Mouse (Mus musculus): Measurements from ENCODE around the gene Col11a1. TPM values are rescaled to one million over a fixed set of nuclear protein-coding genes. Genes with fewer than 3 reads are reported as not detected.

The Col11a1 gene
- total and polyA plus RNA-seq, 3 experiments, result not detected

GRCm38 (mm10) chr3:114107099-114107498 is 76.8 kb downstream of the Col11a1 start:
- H3K36me3 ChIP-seq (ENCODE audit: control insufficient read depth in 1 of 2, insufficient read depth in 2 of 2, low read length in 2 of 2), result no peaks in the 10 kb centered on the region
- TF ChIP-seq RAD21 (IDR thresholded peaks at IDR 0.05; ENCODE audit: low read depth, low read length) (peak; percentile 51), MEF2A (IDR thresholded peaks at IDR 0.05; ENCODE audit: extremely low read depth, insufficient replicate concordance, low read depth, low read length, poor library complexity, severe bottlenecking) (no peak), USF2 (IDR thresholded peaks at IDR 0.05; ENCODE audit: borderline replicate concordance in 1 of 2, insufficient read depth in 1 of 2, low read depth in 1 of 2, low read length in 2 of 2) (no peak), ZC3H11A (IDR thresholded peaks at IDR 0.05; ENCODE audit: low read depth, low read length) (peak; percentile 34; the same call in 1 of the 2 replicates), ZNF384 (IDR thresholded peaks at IDR 0.05; ENCODE audit: low read depth, low read length) (0 out of 2 replicates have a peak, but pooled peaks have one; percentile 31), POLR2AphosphoS5 (IDR thresholded peaks at IDR 0.05; ENCODE audit: borderline replicate concordance, low read depth, low read length) (no peak), CTCF (IDR thresholded peaks at IDR 0.05 in 2 of 3, conservative IDR thresholded peaks at IDR 0.05 in 1 of 3; ENCODE audit: control insufficient read depth in 1 of 3, insufficient read depth in 1 of 3, low read depth in 2 of 3, low read length in 3 of 3, poor library complexity in 1 of 3, severe bottlenecking in 1 of 3) (peak in 1 of 3 experiments; percentile 42; a peak in 2 of 6 replicates), SMC3 (IDR thresholded peaks at IDR 0.05; ENCODE audit: low read depth, low read length) (peak; percentile 48), EP300 (IDR thresholded peaks at IDR 0.05; ENCODE audit: low read depth in 1 of 2, low read length in 2 of 2) (no peak)
- no peaks in the 10 kb centered on the region for H3K79me2 ChIP-seq (ENCODE audit: control insufficient read depth, insufficient read depth, low read length, poor library complexity)
- H3K27ac ChIP-seq (ENCODE audit: control insufficient read depth, low read depth, low read length), result no peak overlapping the region
- no peaks in the 10 kb centered on the region for H3K9me3 ChIP-seq (replicated peaks; ENCODE audit: insufficient read depth, low read length)
- peak; percentile 38 for DNase-seq (ENCODE audit: low read depth, low spot score)
- H3K9ac ChIP-seq (ENCODE audit: control insufficient read depth, low read depth, low read length, poor library complexity, severe bottlenecking), result no peak overlapping the region
- H3K4me1 ChIP-seq (ENCODE audit: control insufficient read depth in 1 of 2, insufficient read depth in 2 of 2, low read length in 2 of 2), result no peaks in the 10 kb centered on the region
- H3K27me3 ChIP-seq (ENCODE audit: control insufficient read depth in 1 of 2, insufficient read depth in 2 of 2, low read length in 2 of 2), result no peaks in the 10 kb centered on the region
- no peak overlapping the region for H3K4me3 ChIP-seq (ENCODE audit: control insufficient read depth in 1 of 2, insufficient read depth in 1 of 2, low read depth in 2 of 2, low read length in 2 of 2)

- Histone ChIP-seq H3K27ac (ENCODE audit: control insufficient read depth, low read depth, low read length) (no peak overlapping the region), H3K27me3 (ENCODE audit: control insufficient read depth in 1 of 2, insufficient read depth in 2 of 2, low read length in 2 of 2) (no peaks in the 10 kb centered on the region), H3K4me3 (ENCODE audit: control insufficient read depth in 1 of 2, insufficient read depth in 1 of 2, low read depth in 2 of 2, low read length in 2 of 2) (no peak overlapping the region), H3K9ac (ENCODE audit: control insufficient read depth, low read depth, low read length, poor library complexity, severe bottlenecking) (no peak overlapping the region), H3K9me3 (replicated peaks; ENCODE audit: insufficient read depth, low read length) (no peaks in the 10 kb centered on the region), H3K4me1 (ENCODE audit: control insufficient read depth in 1 of 2, insufficient read depth in 2 of 2, low read length in 2 of 2) (no peaks in the 10 kb centered on the region), H3K79me2 (ENCODE audit: control insufficient read depth, insufficient read depth, low read length, poor library complexity) (no peaks in the 10 kb centered on the region), H3K36me3 (ENCODE audit: control insufficient read depth in 1 of 2, insufficient read depth in 2 of 2, low read length in 2 of 2) (no peaks in the 10 kb centered on the region)
- peak; percentile 1 for DNase-seq (ENCODE audit: low read depth, low spot score)
- peak; percentile 16 for TF ChIP-seq RAD21 (IDR thresholded peaks at IDR 0.05; ENCODE audit: low read depth, low read length)
- no peak for TF ChIP-seq MYC (IDR thresholded peaks at IDR 0.05; ENCODE audit: low read depth, low read length)
Measured at GRCm38 (mm10) chr3:114147140-114147539, 116.8 kb downstream of the Col11a1 start.

- Histone ChIP-seq H3K4me3 (ENCODE audit: control insufficient read depth in 1 of 2, insufficient read depth in 1 of 2, low read depth in 2 of 2, low read length in 2 of 2) (no peak overlapping the region), H3K79me2 (ENCODE audit: control insufficient read depth, insufficient read depth, low read length, poor library complexity) (no peaks in the 10 kb centered on the region), H3K4me1 (ENCODE audit: control insufficient read depth in 1 of 2, insufficient read depth in 2 of 2, low read length in 2 of 2) (no peaks in the 10 kb centered on the region), H3K27ac (ENCODE audit: control insufficient read depth, low read depth, low read length) (no peak overlapping the region), H3K9ac (ENCODE audit: control insufficient read depth, low read depth, low read length, poor library complexity, severe bottlenecking) (no peak overlapping the region), H3K27me3 (ENCODE audit: control insufficient read depth in 1 of 2, insufficient read depth in 2 of 2, low read length in 2 of 2) (no peaks in the 10 kb centered on the region), H3K36me3 (ENCODE audit: control insufficient read depth in 1 of 2, insufficient read depth in 2 of 2, low read length in 2 of 2) (no peaks in the 10 kb centered on the region), H3K9me3 (replicated peaks; ENCODE audit: insufficient read depth, low read length) (no peaks in the 10 kb centered on the region)
- no peak for TF ChIP-seq ZMIZ1 (IDR thresholded peaks at IDR 0.05; ENCODE audit: low read depth, low read length)
- TF ChIP-seq BHLHE40 (IDR thresholded peaks at IDR 0.05; ENCODE audit: borderline replicate concordance, low read depth, low read length), result no peak
- TF ChIP-seq EP300 (IDR thresholded peaks at IDR 0.05; ENCODE audit: low read depth in 1 of 2, low read length in 2 of 2), result no peak
- TF ChIP-seq NELFE (IDR thresholded peaks at IDR 0.05; ENCODE audit: low read depth, low read length), result no peak
- TF ChIP-seq MXI1 (IDR thresholded peaks at IDR 0.05; ENCODE audit: low read depth, low read length), result no peak
- TF ChIP-seq POLR2A (IDR thresholded peaks at IDR 0.05; ENCODE audit: control insufficient read depth in 1 of 2, insufficient read depth in 1 of 2, low read depth in 1 of 2, low read length in 2 of 2, poor library complexity in 1 of 2), result no peak
- no peak for TF ChIP-seq ZC3H11A (IDR thresholded peaks at IDR 0.05; ENCODE audit: low read depth, low read length)
- no peak for TF ChIP-seq JUND (IDR thresholded peaks at IDR 0.05; ENCODE audit: low read depth, low read length)
- TF ChIP-seq CHD2 (IDR thresholded peaks at IDR 0.05; ENCODE audit: low read length), result no peak
- TF ChIP-seq KAT2A (conservative IDR thresholded peaks at IDR 0.05; ENCODE audit: low read depth, low read length), result no peak
- TF ChIP-seq POLR2AphosphoS5 (IDR thresholded peaks at IDR 0.05; ENCODE audit: borderline replicate concordance, low read depth, low read length), result no peak
- TF ChIP-seq MEF2A (IDR thresholded peaks at IDR 0.05; ENCODE audit: extremely low read depth, insufficient replicate concordance, low read depth, low read length, poor library complexity, severe bottlenecking), result no peak
- no peak for TF ChIP-seq ELF1 (IDR thresholded peaks at IDR 0.05; ENCODE audit: low read depth, low read length)
- no peak for TF ChIP-seq ZKSCAN1 (IDR thresholded peaks at IDR 0.05; ENCODE audit: low read depth, low read length)
- TF ChIP-seq MYC (IDR thresholded peaks at IDR 0.05; ENCODE audit: low read depth, low read length), result no peak
- TF ChIP-seq RAD21 (IDR thresholded peaks at IDR 0.05; ENCODE audit: low read depth, low read length), result no peak
- DNase-seq (ENCODE audit: low read depth, low spot score), result no peak
Measured at GRCm38 (mm10) chr3:114197964-114198750, 167.8 kb downstream of the Col11a1 start.

All from MEL (cell line).